Comparison of ENCODE assay signal across 14 mouse cellular contexts in the genomic region with DNA sequence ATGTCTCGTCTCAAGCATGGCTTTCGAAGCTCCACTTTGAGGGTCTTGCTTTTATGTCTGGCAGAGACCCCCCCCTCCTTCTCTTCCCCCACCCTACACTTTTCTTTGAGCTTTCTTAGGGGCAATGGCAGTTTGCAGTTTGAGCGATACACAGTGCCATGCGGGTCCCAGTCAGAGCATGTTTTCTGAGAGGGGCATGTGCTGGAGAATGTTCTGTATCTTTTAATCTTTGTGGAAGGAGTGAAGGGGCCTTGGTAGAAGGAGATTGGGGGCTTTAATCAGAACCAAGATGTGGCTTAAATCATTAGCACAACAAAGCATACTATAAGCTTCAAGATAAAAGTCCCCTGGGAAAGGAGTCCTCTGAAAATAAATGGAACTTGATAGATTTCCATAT. TPM values are rescaled to one million over a fixed set of nuclear protein-coding genes. Genes with fewer than 3 reads are reported as not detected.
A peak's percentile ranks its signal among the peaks of the same experiment; 100 is the strongest.
DNase-seq lines count a peak whose midpoint lies in the region; ATAC-seq and TF ChIP-seq lines count a peak whose summit lies in the region.
"Had no signal": no experiment of that assay in that cellular context is flagged by ENCODE, and none has a peak within 500 bp of the region (broad histone marks: within the 10 kb centered on the region; RNA-seq: fewer than 3 reads in every experiment).

No protein-coding gene starts in this region.

- no peak overlapping the region for H3K4me2 ChIP-seq in neural tube, embryonic 12.5 days (replicated peaks)
- H3K4me2 ChIP-seq in forebrain, postnatal 0 days (ENCODE audit: low read depth) = no peak overlapping the region
- no peak overlapping the region for H3K4me2 ChIP-seq in midbrain, embryonic 11.5 days
- H3K4me2 ChIP-seq in liver, embryonic 11.5 days = no peak overlapping the region
- H3K4me2 ChIP-seq: embryonic facial prominence, embryonic 15.5 days; heart, embryonic 11.5 days had no signal

- H3K27ac ChIP-seq in neural tube, embryonic 12.5 days = no peak overlapping the region
- H3K27ac ChIP-seq in forebrain, postnatal 0 days (ENCODE audit: low read depth, low read length) = no peak overlapping the region
- no peak overlapping the region for H3K27ac ChIP-seq in midbrain, embryonic 11.5 days (ENCODE audit: low read depth, low read length)
- no peak overlapping the region for H3K27ac ChIP-seq in liver, embryonic 11.5 days (ENCODE audit: low read depth, low read length)
- H3K27ac ChIP-seq: embryonic facial prominence, embryonic 15.5 days had no signal

- H3K4me3 ChIP-seq in neural tube, embryonic 12.5 days = no peak overlapping the region
- H3K4me3 ChIP-seq in forebrain, postnatal 0 days (ENCODE audit: low read depth, low read length) = no peak overlapping the region
- no peak overlapping the region for H3K4me3 ChIP-seq in midbrain, embryonic 11.5 days (ENCODE audit: low read depth, low read length)
- H3K4me3 ChIP-seq in liver, embryonic 11.5 days (ENCODE audit: low read depth, low read length) = no peak overlapping the region
- H3K4me3 ChIP-seq: embryonic facial prominence, embryonic 15.5 days had no signal

- no peak for DNase-seq in neural tube, embryonic 10.5 days (ENCODE audit: extremely low spot score, low spot score)
- DNase-seq in forebrain, postnatal 0 days = no peak
- DNase-seq in midbrain, embryonic 11.5 days (ENCODE audit: low spot score, missing footprints) = no peak
- no peak for DNase-seq in gastrocnemius, postnatal 4 days (ENCODE audit: low spot score in 2 of 2)
- no peak for DNase-seq in liver, embryonic 11.5 days (ENCODE audit: low spot score)
- DNase-seq: heart, postnatal 36 days; kidney, adult 11 months; right cerebral cortex, postnatal 14 days had no signal

- WGBS in neural tube, embryonic 12.5 days = 57% methylated on average over 4 of the region's 4 CpGs
- 20% methylated on average over 4 of the region's 4 CpGs for WGBS in forebrain, postnatal 0 days
- 57% methylated on average over 4 of the region's 4 CpGs for WGBS in midbrain, embryonic 11.5 days
- WGBS in liver, embryonic 11.5 days = 79% methylated on average over 4 of the region's 4 CpGs

- H3K36me3 ChIP-seq in neural tube, embryonic 12.5 days = no peaks in the 10 kb centered on the region
- H3K36me3 ChIP-seq in forebrain, postnatal 0 days (ENCODE audit: insufficient read depth) = no peaks in the 10 kb centered on the region
- no peaks in the 10 kb centered on the region for H3K36me3 ChIP-seq in midbrain, embryonic 11.5 days (ENCODE audit: control insufficient read depth, insufficient read depth, low read length)
- H3K36me3 ChIP-seq in liver, embryonic 11.5 days (ENCODE audit: control insufficient read depth, insufficient read depth, low read length) = no peaks in the 10 kb centered on the region
- H3K36me3 ChIP-seq: embryonic facial prominence, embryonic 15.5 days had no signal

- H3K27me3 ChIP-seq in neural tube, embryonic 12.5 days (replicated peaks) = no peaks in the 10 kb centered on the region; the same call in 1 of the 2 replicates
- H3K27me3 ChIP-seq in forebrain, postnatal 0 days (ENCODE audit: insufficient read depth, low read length) = no peaks in the 10 kb centered on the region
- no peaks in the 10 kb centered on the region for H3K27me3 ChIP-seq in midbrain, embryonic 11.5 days (ENCODE audit: control insufficient read depth, insufficient read depth, low read length)
- no peaks in the 10 kb centered on the region for H3K27me3 ChIP-seq in liver, embryonic 11.5 days (replicated peaks; ENCODE audit: control insufficient read depth, insufficient read depth, low read length)
- H3K27me3 ChIP-seq: CH12.LX; embryonic facial prominence, embryonic 15.5 days had no signal

- H3K4me1 ChIP-seq in neural tube, embryonic 12.5 days = peaks cover 28% of the 10 kb centered on the region
- H3K4me1 ChIP-seq in forebrain, postnatal 0 days (ENCODE audit: insufficient read depth) = 0 out of 2 replicates have a peak, but pooled peaks cover 12% of the 10 kb centered on the region
- peaks cover 21% of the 10 kb centered on the region for H3K4me1 ChIP-seq in midbrain, embryonic 11.5 days (ENCODE audit: control insufficient read depth, insufficient read depth, low read length)
- no peaks in the 10 kb centered on the region for H3K4me1 ChIP-seq in liver, embryonic 11.5 days (replicated peaks; ENCODE audit: control insufficient read depth, insufficient read depth, low read length)

- no peaks in the 10 kb centered on the region for H3K9me3 ChIP-seq in neural tube, embryonic 12.5 days
- no peaks in the 10 kb centered on the region for H3K9me3 ChIP-seq in forebrain, postnatal 0 days (ENCODE audit: low read length)
- H3K9me3 ChIP-seq in midbrain, embryonic 11.5 days (ENCODE audit: control insufficient read depth, low read length) = no peaks in the 10 kb centered on the region
- H3K9me3 ChIP-seq in liver, embryonic 11.5 days (ENCODE audit: control insufficient read depth, low read length) = no peaks in the 10 kb centered on the region
- H3K9me3 ChIP-seq: embryonic facial prominence, embryonic 15.5 days had no signal

- no peak overlapping the region for H3K9ac ChIP-seq in neural tube, embryonic 12.5 days
- no peak overlapping the region for H3K9ac ChIP-seq in forebrain, postnatal 0 days
- no peak overlapping the region for H3K9ac ChIP-seq in midbrain, embryonic 11.5 days (ENCODE audit: low read length)
- H3K9ac ChIP-seq in liver, embryonic 11.5 days (ENCODE audit: low read depth, low read length) = no peak overlapping the region
- H3K9ac ChIP-seq: embryonic facial prominence, embryonic 15.5 days had no signal

- no peak for TF ChIP-seq CTCF in forebrain, postnatal 0 days (IDR thresholded peaks at IDR 0.05; ENCODE audit: low read depth)

- ATAC-seq in neural tube, embryonic 12.5 days (ENCODE audit: low FRiP score, low read depth) = peak; percentile 4; the same call in 1 of the 2 replicates
- peak; percentile 15; the same call in 1 of the 2 replicates for ATAC-seq in forebrain, postnatal 0 days
- peak; percentile 43 for ATAC-seq in midbrain, embryonic 11.5 days (ENCODE audit: low FRiP score)
- no peak for ATAC-seq in granulocyte monocyte progenitor cell, adult 5-6 weeks (replicated peaks; ENCODE audit: poor library complexity, severe bottlenecking)
- no peak for ATAC-seq in liver, embryonic 11.5 days (replicated peaks; ENCODE audit: low FRiP score)
- ATAC-seq: activated CD4-positive, CD25-positive, alpha-beta regulatory T cell, adult 4 months had no signal

RNA-seq across cellular contexts. Expression of a gene that starts 30.1 kb away (rescaled TPM):
- polyA plus RNA-seq in neural tube, embryonic 12.5 days (2016; fragmentation: Nextera tagmentation; extraction: Ambion mirVana) = 4.9 and 5.5 TPM in 2 replicates
- 16.4 and 18.8 TPM in 2 replicates for total RNA-seq in forebrain, postnatal 0 days (2014; rRNA removed)
- polyA plus RNA-seq in forebrain, postnatal 0 days (2015; fragmentation: Nextera tagmentation; extraction: Ambion mirVana) = 16.1 and 19.2 TPM in 2 replicates
- 5.2 and 5.5 TPM in 2 replicates for polyA plus RNA-seq in midbrain, embryonic 11.5 days (2014; fragmentation: Nextera tagmentation; extraction: Ambion mirVana)
- total RNA-seq in granulocyte monocyte progenitor cell, adult 5-6 weeks (2014; fragmentation: Nextera tagmentation) = 2.2 and 3.7 TPM in 2 replicates
- total RNA-seq in granulocyte monocyte progenitor cell, adult 5-6 weeks (2017) = 0.31 and 2.3 TPM in 2 replicates
- total RNA-seq in gastrocnemius, postnatal 4 days (2021) = 1 to 10 TPM; 7.5 to 9.4 TPM
- polyA plus RNA-seq in liver, embryonic 11.5 days (2014; fragmentation: Nextera tagmentation; extraction: Ambion mirVana) = 16.9 and 18.8 TPM in 2 replicates

Comparison
In these comparisons a context has a peak if more than half of its experiments do, and no peak if none do; other contexts are left out.
1. ATAC-seq: peak in neural tube, embryonic 12.5 days (single experiment), forebrain, postnatal 0 days (single experiment) and midbrain, embryonic 11.5 days (single experiment); none in granulocyte monocyte progenitor cell, adult 5-6 weeks (single experiment) and liver, embryonic 11.5 days (single experiment).